Mouse (Mus musculus) limb, embryonic 14.5 days (tissue): ENCODE results near the gene Rsph1. TPM values are rescaled to one million over a fixed set of nuclear protein-coding genes. Genes with fewer than 3 reads are reported as not detected.

Source experiments
- ATAC-seq: fragments of 200-750 bp; cut with Nextera tagmentation; 2 replicates; pipeline ENCODE4 v1.8.0; 2017; ENCODE audit warnings: low read depth, moderate number of reproducible peaks, moderate TSS enrichment; ENCODE audit not compliant: low FRiP score
- DNase-seq: peaks from one replicate; pipeline ENCODE4 v3.0.0-alpha.2; 2015; ENCODE audit warnings: low spot score
- H3K27ac ChIP-seq: fragments of 300-500 bp; sonication (generic); replicated peaks from 2 replicates; pipeline ENCODE4 v1.5.1; 2014; ENCODE audit warnings: low read depth, mild to moderate bottlenecking, low read length, moderate library complexity, mixed read lengths
- H3K27me3 ChIP-seq: fragments of 300-500 bp; sonication (generic); 2 replicates; pipeline ENCODE4 v1.6.1; 2014; ENCODE audit warnings: low read length, mixed read lengths; ENCODE audit not compliant: control insufficient read depth, insufficient read depth
- H3K36me3 ChIP-seq: fragments of 300-500 bp; sonication (generic); 2 replicates; pipeline ENCODE4 v1.6.1; 2014; ENCODE audit warnings: mild to moderate bottlenecking, low read length, moderate library complexity, mixed read lengths; ENCODE audit not compliant: control insufficient read depth, insufficient read depth
- H3K4me1 ChIP-seq: fragments of 300-500 bp; sonication (generic); 2 replicates; pipeline ENCODE4 v1.6.1; 2014; ENCODE audit warnings: antibody characterized with exemption, low read length, mixed read lengths; ENCODE audit not compliant: control insufficient read depth, insufficient read depth
- H3K4me2 ChIP-seq: fragments of 300-500 bp; sonication (generic); replicated peaks from 2 replicates; pipeline ENCODE4 v1.6.1; 2014; ENCODE audit warnings: low read depth, mild to moderate bottlenecking, low read length, moderate library complexity; ENCODE audit not compliant: severe bottlenecking
- H3K4me3 ChIP-seq: fragments of 300-500 bp; sonication (generic); replicated peaks from 2 replicates; pipeline ENCODE4 v1.5.1; 2014; ENCODE audit warnings: low read length
- H3K9ac ChIP-seq: fragments of 300-500 bp; sonication (generic); 2 replicates; pipeline ENCODE4 v1.6.1; 2014; ENCODE audit warnings: mild to moderate bottlenecking, low read depth, low read length, moderate library complexity; ENCODE audit not compliant: severe bottlenecking
- H3K9me3 ChIP-seq: fragments of 300-500 bp; sonication (generic); 2 replicates; pipeline ENCODE4 v1.6.1; 2016; ENCODE audit warnings: low read length; ENCODE audit not compliant: control insufficient read depth
- POLR2A ChIP-seq: fragments of 200-500 bp; IDR thresholded peaks from 2 replicates; pipeline ENCODE4 v1.8.0; 2012; ENCODE audit warnings: inconsistent platforms, mild to moderate bottlenecking, moderate library complexity, borderline replicate concordance; ENCODE audit not compliant: insufficient read depth, insufficient read length; ENCODE audit errors: extremely low read depth
- WGBS: fragments of 180-500 bp; shearing (Covaris S2); extraction: QIAGEN DNeasy Blood & Tissue Kit; methylation state at CpG from one replicate; pipeline ENCODE4 v1.1.7; 2014; 5-methylcytosine and 5-hydroxymethylcytosine counted together
- polyA plus RNA-seq, 2 experiments: library from polyadenylated mRNA; depleted of rRNA in 1 of 2; stranded (reverse) in 1 of 2; unstranded in 1 of 2; fragments of >200 nt; fragmentation: Nextera tagmentation in 1 of 2; extraction: Ambion mirVana in 1 of 2; gene quantifications; 2 replicates each; pipeline versions ENCODE4 v1.2.1 to v1.2.3; 2012 to 2014

Rsph1 gene
- polyA plus RNA-seq, 2 experiments, result 0.18 to 0.33 TPM

DNA sequence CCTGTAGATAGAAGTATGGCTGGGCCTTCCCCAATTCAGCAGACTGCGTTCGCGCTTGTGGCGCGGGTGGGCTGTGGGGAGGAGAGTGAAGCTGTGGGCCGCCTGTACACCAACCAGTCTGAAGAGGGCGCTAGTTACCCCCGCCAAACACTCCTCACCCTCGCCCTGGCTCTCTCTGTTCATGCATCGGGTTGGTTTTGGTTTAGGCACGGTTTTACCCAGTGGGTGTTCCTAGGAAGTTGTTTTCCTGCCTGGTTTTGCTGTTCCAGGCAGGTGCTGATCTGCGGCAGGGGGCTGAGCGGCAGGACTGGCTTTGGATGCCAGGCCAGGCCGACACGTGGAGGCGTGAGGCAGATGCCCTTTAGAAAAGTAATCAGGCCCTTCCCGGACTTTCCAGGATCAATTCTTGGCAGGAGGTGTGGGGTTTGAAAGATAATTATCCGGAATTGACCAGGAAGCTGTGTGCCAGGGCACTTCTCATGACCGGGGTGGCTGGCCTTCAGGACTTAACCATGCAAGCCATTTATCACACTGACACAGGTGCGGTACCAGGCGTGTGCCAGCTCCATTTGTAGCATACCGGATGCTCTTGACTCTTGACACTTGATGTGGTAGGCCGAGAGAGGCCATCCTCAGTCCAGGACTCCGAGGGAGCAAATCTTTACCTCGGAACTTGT, 18.2 kb upstream of the Rsph1 start:
- H3K4me3 ChIP-seq, result peak overlapping the region; percentile 47
- WGBS, result 23% methylated on average over 25 of the region's 25 CpGs
- DNase-seq (no peak), ATAC-seq (no peak)
- no peaks in the 10 kb centered on the region for H3K36me3 ChIP-seq
- H3K4me2 ChIP-seq, result peak overlapping the region; percentile 97
- no peak overlapping the region for H3K27ac ChIP-seq
- peaks cover 17% of the 10 kb centered on the region for H3K4me1 ChIP-seq
- no peak for TF ChIP-seq POLR2A
- H3K9ac ChIP-seq, result no peak overlapping the region
- no peaks in the 10 kb centered on the region for H3K9me3 ChIP-seq
- peaks cover 27% of the 10 kb centered on the region for H3K27me3 ChIP-seq

DNA sequence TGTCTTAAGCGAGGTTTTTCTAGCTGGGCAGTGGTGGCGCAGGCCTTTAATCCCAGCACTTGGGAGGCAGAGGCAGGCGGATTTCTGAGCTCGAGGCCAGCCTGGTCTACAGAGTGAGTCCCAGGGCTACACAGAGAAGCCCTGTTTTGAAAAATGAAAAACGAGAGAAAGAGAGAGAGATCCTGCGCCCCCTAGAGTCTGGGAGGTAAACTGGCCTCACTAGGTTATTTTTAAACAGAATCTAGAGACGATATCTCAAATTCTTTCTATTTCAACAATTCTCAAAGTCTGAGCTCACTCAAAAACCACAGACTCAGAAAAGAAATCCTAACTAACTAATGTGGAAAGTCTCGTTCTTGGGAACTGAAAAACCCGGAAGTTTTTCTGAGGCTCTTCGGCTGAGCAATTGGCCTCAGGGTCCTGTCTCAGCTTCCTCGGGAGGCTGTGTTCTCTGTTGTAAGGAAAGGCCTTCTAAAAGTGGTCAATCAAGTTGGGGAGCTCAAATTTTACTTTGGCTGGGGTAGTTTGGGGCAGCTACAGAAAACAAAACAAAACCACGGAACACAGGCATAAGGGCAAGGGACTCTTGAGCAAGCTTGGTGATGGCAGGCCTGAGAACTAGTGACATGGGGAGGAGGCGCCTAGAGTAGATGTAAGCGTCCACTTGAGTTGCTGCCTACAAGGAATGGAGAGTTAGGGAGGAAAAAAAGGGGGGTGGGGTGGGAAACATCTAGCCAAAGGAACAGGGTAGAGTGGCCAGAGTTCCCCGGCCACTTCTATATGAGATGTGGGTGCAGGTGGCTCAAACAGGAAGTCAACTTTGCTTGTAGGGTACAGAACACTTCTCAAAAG, 17.4 kb upstream of the Rsph1 start:
- Histone ChIP-seq H3K9me3 (no peaks in the 10 kb centered on the region), H3K4me1 (peaks cover 17% of the 10 kb centered on the region), H3K27ac (no peak overlapping the region), H3K36me3 (no peaks in the 10 kb centered on the region), H3K27me3 (peaks cover 27% of the 10 kb centered on the region), H3K4me3 (no peak overlapping the region), H3K9ac (no peak overlapping the region), H3K4me2 (no peak overlapping the region)
- DNase-seq (no peak), ATAC-seq (no peak)
- WGBS, result 83% methylated on average over 15 of the region's 15 CpGs
- no peak for TF ChIP-seq POLR2A

DNA sequence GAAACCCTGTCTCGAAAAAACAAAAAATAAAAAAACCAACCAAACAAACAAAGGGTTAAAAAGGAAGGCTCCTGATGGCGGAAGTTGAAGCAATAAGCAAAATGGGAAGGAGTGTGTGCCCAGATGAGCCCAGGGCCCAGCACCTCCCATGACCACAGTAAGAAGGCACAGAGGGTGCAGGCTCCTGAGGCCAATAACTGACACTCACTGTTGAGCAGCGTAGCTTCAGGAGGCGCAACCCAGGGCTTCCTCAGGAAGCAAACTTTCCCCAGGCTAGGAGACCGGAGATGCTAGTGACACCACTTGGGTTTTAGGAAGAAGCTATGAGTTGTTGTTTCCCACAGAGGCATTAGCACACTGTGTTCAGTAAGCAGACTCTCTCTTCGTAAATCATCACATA, 13.7 kb upstream of the Rsph1 start:
- Histone ChIP-seq H3K4me1 (peaks cover 2% of the 10 kb centered on the region), H3K27ac (no peak overlapping the region), H3K4me2 (no peak overlapping the region), H3K4me3 (no peak overlapping the region), H3K9ac (no peak overlapping the region), H3K36me3 (no peaks in the 10 kb centered on the region), H3K9me3 (no peaks in the 10 kb centered on the region), H3K27me3 (peaks cover 10% of the 10 kb centered on the region)
- DNase-seq (no peak), ATAC-seq (no peak)
- WGBS, result 52% methylated on average over 6 of the region's 6 CpGs
- no peak for TF ChIP-seq POLR2A

DNA sequence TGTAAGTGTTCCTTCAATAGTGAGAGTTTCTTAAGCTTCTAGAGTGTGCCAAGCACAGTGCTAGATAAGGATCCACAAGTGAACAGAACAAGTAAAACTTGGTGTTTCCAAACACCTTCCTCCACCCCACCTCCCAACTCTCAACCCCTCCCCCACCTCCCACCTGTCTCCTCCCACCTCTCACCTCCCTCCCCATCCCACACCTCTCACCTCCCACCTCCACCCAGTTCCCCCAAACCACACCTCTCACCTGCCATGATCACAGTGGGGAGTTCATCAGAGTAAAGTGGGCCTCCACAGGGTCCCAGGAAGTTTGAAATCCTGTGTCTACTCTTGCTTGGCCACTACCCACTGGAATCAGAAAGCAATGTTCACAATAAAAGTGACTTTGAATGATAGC, 13.1 kb upstream of the Rsph1 start:
- no peak overlapping the region for H3K9ac ChIP-seq
- H3K36me3 ChIP-seq, result no peaks in the 10 kb centered on the region
- no peak for ATAC-seq
- no peak overlapping the region for H3K4me3 ChIP-seq
- no peak for DNase-seq
- H3K27ac ChIP-seq, result no peak overlapping the region
- H3K4me1 ChIP-seq, result no peaks in the 10 kb centered on the region
- H3K9me3 ChIP-seq, result no peaks in the 10 kb centered on the region
- no peak overlapping the region for H3K4me2 ChIP-seq
- peaks cover 5% of the 10 kb centered on the region for H3K27me3 ChIP-seq
- no peak for TF ChIP-seq POLR2A

DNA sequence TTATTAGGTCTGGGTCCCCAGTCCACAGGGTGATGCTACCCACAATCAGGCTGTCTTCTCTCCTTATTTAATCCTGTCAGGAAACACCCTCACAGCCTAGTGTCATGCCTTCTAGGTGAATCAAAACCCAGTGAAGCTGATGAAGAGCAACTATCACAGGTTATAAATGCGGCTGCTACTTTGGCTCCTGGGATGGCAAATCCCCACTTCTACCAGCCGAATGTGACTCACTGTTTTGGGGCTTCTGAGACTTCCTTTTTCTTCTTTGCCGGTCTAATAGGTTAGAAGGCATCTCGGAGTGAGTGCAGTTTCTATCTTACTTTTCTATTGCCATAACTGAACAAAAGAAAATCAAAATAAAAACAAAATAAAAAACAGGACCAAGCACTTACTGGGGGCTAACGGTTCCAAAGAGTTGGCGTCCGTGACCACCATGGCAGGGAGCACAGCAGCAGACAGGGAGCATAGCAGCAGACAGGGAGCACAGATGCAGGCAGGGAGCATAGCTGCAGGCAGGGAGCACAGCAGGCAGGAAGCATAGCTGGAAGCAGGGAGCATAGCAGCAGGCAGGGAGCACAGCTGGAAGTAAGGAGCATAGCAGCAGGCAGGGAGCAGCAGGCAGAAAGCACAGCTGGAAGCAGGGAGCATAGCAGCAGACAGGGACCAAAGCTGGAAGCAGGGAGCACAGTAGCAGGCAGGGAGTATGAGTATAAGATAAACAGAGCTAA, 12.0 kb upstream of the Rsph1 start:
- WGBS, result 58% methylated on average over 7 of the region's 7 CpGs
- Histone ChIP-seq H3K9me3 (no peaks in the 10 kb centered on the region), H3K4me1 (no peaks in the 10 kb centered on the region), H3K4me3 (no peak overlapping the region), H3K36me3 (no peaks in the 10 kb centered on the region), H3K9ac (no peak overlapping the region), H3K27ac (no peak overlapping the region), H3K4me2 (no peak overlapping the region), H3K27me3 (no peaks in the 10 kb centered on the region)
- ATAC-seq, result no peak
- TF ChIP-seq POLR2A, result no peak
- no peak for DNase-seq
